Mouse (Mus musculus) activated CD4-positive, CD25-positive, alpha-beta regulatory T cell, adult 4 months (primary cell): Measurements from ENCODE around the gene Rhbdl2. TPM values are rescaled to one million over a fixed set of nuclear protein-coding genes. Genes with fewer than 3 reads are reported as not detected.

Experiments
- ATAC-seq: one replicate; pipeline ENCODE4 v1.8.0; 2017
- polyA plus RNA-seq, 2 experiments: library from polyadenylated mRNA; unstranded; fragments of 100-300 nt; shearing (Covaris generic); gene quantifications; one replicate each; pipeline ENCODE4 v1.2.1; 2017

The Rhbdl2 gene
- under 1 TPM in 1 of 2 experiments, not detected in 1; 0.83 TPM for polyA plus RNA-seq

DNA sequence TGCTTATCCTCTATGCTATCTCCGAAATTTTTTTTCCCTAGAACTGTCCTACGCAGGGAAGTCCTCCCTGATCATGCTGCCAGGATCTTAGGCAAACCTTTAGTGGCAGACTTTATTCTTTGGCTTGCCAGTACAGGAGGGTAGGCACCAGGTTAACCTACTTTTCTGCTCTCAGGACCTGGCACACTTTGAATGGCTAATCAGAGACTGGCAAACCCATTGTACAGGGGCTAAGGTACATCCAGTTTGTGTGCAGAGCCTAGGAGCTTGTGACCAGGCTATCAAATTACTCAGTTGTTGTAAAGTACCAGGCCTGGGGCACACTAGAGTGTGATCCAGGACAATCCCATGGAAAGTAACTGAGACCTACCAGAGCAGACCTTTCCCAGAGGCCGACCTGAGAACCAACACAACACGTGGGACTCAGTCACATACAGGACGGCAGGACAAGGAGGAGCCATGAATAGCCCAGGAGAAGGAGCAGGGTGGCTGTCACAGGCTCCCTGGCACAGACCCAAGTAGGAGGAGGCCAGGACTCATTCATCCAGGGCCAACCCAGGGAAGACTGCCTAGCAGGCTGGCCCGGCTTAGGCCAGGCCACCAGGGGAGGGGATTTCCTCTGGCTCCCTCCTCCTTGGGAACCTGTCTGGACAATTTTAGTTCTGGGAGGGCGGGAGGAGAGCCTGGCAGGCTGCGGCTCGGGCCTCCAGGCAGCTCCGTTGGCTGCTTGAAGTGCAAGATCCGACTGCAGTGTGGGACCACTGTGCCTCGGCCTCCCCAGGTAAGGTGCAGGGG, at the start of gene Rhbdl2:
Rhbdl2 (plus strand) TSS at position 684 of the 795 bp plus-strand sequence.
- ATAC-seq: no peak

DNA sequence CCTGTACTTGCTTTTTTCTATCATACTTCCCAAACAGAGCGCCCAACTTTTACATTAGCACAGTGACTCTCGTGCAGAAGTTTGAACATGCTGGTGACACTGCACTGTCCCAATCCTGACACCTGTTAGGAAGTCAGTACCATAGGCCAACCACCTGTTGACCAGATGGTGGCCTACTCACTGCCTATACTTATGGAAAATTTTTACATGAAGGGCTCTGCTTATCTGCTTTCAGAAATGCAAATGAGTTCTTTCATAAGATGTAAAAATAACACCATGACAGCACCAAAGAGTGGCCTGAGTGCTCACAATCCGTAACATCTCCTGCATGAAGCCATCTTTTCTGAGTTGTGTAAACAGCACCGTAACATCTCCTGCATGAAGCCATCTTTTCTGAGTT, 49.0 kb upstream of the Rhbdl2 start:
- ATAC-seq: no peak

DNA sequence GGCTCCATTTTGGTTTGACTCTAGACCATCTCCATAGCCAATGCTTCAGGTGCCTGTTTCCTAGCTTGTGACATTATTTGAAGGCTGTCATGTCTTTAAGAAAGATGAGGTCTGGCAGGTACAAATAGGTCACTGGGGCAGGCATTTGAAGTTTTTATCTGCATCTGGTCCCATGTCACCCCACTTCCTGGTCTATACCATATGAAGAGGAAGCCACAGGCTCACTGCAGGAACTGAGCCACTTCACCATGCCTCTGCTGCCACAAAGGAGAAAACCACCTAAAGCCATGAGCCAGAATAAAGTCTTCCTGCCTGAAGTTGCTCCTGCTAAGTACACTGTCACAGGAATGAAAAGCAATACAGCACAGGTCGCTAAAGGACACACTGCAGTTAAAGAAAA, 44.8 kb upstream of the Rhbdl2 start:
- no peak for ATAC-seq

DNA sequence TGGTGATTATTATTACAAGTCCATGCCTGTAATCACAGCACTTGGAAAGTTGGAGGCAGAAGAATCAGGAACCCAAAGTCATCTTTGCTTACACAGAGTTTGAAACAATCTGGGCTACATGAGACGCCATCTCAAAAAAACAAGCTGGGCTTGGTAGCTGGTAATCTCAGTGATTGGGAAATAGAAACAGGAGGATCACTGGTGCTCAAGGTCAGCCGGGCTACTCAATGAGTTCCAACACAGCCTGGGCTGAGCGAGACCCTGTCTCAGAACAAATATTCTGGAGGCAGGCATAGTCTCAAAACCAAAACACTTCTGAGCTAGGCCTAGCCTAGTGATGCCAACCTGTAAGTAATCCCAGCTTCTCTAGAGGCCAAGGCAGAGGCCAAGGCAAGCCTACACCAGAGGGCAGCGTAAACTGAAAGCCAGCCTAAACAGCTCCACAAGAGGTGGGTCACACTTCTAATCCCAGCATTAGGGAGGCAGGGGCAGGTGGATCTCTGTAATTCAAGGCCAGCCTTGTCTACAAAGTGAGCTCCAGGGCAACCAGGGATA, 42.4 kb upstream of the Rhbdl2 start:
- no peak for ATAC-seq

DNA sequence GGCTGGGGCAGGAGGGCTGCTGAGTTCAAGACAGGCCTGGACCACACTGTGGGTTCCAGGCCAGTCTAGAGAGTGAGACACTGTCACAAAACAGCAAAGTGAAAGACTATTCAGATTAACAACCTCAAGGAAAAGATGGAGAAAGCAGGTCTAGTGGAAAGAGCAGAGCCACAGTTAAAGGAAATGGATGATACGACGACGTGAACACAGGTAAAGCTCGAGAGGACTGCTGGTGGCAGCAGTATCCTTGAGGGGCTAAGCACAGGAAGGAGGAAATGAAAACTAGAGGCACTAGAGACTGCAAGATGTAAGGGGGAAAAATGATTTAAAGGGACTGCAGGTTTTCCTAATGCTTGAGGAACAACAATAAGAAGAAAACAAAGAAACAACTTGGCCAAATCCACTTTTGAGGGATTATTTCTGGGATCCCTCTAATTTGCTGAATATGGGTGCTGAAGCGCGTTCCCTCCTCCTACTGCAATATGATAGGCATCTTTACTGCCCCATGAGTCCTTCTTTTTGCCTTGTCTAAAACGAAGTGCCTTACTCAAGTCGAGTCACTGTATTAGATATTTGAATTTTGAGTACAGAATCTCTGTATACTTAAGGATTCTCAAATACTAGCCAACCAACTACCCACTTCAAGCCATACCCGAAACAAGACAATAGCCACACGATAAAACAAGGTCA, 38.8 kb upstream of the Rhbdl2 start:
- no peak for ATAC-seq

DNA sequence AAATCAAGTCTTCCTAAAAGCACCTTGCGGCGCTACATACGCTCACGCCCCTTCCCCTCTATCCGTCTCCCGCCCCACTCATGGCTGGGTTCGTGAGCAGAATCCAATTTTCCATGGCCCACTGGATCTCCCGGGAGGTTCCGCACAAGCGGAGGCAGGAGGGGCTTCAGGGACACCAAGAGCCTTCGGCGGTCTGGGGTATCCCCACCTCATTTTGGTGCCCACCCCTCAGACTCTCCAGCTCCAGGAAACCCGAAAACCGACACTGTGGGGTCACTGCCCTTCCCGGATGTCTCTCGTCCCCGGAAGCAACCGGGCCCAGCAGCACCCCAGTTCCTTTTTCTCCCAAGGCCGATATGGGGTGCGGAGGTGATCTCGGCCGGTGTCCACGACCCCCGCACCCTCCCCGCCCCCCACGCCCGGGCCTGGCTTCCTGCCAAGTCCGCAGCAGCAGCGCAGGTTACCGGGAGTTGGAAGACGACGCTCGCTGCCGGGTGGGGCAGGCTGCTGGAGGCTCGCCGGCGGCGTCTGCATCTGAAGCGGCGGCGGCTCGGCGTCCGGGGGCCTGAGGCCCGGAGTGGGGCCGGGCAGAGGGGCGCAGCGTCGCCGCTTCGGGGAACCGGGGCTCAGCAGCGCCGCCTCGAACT, 38.1 kb upstream of the Rhbdl2 start:
- ATAC-seq: peak; percentile 37

DNA sequence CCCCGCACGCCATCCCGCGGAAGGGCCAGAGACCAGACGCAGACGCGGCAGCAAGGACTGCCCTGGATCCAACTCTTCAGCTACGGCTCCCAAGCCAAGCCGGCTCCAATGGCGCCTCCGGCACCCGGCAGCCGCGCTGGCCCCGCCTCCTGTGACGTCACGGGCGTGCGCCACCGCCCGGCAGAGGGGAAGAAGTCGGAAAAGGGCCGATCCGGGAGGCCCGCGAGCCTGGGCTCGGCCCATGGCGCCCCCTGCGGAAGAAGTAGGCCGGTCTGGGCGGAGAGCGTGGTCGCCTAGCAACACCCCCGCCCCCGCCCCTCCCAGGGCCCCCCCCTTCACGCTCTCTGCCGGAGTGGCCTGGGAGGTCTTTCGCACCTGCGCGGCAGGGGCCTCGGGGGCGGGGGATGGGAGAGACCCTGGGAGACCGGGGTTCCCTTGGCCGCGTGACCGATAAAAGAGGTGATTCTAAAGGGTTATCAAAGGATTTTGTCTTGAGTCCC, 37.5 kb upstream of the Rhbdl2 start, which contains the start of gene Akirin1:
Akirin1 (minus strand) TSS at position 194 of the 500 bp plus-strand sequence.
- ATAC-seq: peak; percentile 93

DNA sequence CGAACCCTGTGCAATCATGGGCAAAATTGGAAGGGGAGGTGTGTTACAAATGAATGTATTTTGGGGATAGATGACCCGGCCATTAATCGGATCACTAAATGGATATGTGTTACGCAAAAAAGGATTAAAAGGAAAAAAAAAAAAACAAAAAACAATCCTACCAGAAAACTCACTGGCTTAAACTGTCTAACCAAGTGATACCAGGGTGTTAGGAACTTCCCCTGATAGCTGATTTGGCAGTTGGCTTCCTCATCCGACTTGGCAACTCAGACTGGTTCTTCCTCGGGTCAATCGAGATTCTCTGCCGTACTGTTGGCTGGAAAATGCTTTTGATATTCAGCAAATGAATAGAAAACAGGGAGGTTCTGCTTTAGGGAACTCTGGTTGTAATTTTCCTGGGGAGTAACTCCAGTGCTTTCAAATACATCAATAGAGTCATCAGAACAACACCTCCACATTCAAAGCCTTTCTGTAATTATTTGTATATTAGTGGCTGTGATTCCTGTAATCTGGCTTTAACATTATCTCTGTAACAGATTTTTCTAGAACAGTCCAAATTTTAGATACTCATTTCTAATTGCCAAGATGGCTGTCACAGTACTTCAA, 36.9 kb upstream of the Rhbdl2 start:
- ATAC-seq: no peak

DNA sequence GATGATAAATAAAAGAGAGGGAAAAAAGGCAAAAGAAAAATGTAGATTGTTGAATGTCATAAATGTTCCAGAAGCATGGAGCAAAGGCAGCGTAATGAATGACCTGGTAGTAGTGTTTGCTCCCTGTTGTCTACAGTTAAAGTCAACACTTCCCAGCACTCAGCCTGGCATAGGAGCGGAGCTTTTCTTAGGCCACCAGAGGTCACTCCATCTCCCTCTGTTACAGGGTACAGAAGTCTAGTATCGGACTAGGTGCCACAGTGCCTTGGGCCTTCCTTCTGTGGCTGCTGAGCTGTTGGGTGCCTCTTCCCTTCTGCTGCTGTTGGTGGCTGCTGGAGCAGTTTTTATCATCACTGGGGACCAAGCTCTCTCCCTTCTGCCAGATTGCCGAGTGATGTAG, 29.4 kb upstream of the Rhbdl2 start:
- ATAC-seq: no peak

DNA sequence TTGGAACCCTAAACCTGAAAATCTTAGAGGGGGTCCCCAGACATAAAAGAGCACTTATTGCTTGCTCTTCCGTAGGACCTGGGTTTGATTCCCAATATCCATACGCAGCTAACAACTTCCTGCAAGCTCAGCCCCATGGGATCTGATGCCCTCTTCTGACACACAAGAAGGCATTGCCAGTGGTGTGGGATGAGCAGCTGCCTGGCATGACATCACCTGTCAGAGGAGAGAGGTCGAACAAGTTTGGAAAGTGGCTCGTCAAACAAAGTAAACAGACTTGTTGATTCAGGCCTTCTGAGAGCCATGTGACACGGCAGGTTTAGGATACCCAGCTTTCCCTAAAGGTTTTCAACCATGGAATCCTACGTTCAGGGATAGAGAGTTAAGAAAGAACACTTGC, 22.6 kb upstream of the Rhbdl2 start:
- ATAC-seq: no peak

DNA sequence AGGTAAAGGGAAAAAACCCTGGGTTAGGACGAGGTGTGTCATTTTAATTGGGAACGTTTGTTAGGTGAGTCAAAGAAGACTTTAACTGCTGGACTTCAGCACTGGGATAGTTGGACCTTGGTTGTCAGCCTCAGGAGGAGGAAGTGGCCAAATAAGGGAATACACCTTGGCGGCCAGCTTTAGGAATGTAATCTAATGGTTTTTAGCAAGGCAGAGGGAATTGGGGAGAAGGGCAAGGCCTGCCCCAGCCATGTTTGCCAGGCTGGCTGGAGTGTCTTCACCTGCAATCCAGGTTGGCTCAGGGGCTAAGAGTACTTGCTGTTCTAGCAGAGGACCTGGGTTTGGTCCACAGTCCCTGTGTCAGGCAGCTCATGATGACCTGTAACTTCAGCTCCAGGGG, 19.9 kb upstream of the Rhbdl2 start:
- no peak for ATAC-seq

DNA sequence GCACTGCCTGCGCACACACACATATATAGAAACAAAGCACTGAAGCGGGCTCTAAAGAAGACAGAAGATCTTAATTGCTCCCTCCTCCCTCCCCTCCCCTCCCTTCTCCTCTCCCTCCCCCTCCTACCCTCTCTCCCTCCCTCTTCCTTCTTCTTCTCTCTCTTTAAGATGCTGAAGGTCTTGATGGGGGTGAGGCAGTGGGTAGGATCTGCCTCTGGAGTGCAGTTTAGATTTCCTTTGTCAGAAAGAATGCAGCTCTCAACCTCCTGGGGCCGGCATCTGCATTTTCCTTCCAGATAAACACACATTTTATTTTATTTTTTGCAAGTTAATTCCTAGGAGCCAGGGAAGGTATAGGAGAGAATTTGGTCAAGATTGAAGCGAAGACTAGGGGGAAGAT, 19.4 kb upstream of the Rhbdl2 start:
- ATAC-seq: no peak

DNA sequence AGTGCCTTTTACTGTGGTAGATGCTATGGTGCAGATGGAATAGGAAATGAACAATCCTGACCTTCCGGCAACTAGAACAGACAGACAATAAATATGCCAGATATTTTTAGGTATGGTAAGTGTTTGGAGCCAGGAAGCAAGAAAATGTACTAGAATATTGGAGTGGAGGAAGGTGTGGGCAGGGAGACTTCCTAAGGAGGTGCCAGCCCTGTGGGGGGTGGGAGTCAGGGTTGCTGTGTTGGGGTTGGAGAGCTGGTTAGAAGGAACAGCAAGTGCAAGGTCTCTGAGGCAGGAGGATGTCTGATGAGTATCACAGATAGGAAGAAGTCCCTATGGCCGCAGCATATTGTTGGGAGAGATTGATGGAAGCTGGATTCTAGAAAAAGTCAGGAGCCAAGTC, 5.0 kb downstream of the Rhbdl2 start:
- no peak for ATAC-seq

DNA sequence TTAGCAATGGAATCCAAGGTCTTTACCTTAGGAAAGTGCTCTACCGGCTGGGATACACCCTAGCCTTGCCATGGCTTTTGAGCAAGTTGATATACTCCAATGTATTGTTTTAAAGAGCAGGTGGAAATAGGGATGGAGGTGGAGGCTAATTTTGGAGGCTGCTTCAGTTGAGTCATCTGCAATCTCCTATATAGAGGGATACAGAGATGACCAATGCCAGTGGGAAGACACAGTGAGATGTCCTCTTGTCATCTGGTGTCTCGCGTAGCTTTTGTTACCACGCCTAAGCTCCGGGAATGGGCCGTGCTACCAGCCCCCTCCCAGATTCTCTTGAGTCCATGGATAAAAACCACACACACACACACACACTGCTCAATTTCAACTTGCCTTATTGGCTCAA, 5.5 kb downstream of the Rhbdl2 start:
- ATAC-seq: no peak

DNA sequence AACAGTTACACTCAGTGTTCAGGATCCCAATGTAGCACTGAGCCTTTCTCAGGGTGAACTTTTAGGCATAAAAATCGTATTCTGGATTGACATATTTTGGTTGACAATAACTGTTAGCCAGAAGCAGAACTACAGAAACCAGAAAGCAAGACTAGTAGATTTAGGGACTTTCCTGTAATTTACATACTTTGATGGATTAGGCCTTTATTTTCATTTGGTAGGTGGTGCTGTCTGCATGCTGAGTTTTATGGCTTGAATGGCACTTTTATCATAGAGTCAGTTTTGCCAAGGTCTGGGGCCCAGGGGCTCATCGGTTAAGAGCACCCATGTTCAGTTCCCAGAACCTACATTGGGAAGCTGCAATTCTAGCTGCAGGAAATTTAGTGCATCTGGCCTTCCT, 7.4 kb downstream of the Rhbdl2 start:
- no peak for ATAC-seq

DNA sequence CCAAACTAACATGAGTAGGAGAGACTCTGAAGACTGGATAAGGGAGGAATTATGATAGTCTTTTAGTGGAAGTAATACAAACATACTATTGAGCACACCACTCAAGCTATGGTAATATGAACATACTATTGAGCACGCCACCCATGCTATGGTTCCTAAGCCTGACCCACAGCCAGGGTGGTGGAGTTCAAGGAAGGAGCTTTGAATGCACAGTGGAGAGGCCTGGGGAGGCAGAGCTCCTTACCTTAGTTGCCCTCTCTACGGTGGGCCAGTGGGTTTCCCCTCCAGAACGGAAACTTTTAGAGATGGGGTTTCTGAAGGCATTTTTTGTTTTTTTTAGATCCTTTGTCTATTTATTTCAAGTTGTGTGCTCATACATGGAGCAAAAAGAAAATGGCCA, 9.7 kb downstream of the Rhbdl2 start:
- ATAC-seq: no peak

DNA sequence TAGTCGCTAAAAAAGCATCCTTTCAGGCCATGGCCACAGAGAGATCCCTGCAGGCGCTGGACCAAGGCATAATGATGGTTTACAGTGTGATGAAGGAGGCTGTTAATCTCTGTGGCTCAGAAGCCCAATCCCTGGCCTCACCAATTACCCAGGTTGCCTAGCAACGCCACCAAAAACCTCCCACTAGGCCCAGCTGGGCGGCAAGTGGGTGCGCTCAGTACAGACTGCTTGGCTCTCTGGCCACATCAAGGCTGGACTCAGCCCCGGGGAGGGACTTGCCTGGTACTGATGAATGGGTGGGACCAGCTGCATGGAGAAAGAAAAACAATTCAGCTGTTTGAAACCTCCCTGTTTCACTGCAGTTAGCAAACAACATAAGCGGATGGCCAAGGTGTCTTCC, 10.2 kb downstream of the Rhbdl2 start:
- no peak for ATAC-seq

DNA sequence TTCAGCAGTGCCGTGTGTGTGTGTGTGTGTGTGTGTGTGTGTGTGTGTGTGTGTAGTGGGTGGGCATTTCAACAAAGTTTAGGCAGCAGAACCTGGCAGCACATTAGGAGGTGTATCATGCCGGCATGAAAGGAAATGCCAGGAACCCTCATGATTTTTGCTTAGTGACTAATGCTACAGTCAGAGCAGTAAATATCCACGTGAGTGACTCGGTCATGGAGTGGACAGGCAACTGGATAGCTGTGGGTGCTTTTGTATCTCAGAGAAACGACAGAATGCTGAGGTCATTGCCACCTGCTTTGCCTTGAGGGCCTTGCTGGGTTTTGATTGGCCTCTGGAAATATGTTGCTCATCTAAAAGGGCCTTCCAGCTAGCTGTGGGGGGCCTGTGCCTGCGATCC, 16.0 kb downstream of the Rhbdl2 start:
- no peak for ATAC-seq

DNA sequence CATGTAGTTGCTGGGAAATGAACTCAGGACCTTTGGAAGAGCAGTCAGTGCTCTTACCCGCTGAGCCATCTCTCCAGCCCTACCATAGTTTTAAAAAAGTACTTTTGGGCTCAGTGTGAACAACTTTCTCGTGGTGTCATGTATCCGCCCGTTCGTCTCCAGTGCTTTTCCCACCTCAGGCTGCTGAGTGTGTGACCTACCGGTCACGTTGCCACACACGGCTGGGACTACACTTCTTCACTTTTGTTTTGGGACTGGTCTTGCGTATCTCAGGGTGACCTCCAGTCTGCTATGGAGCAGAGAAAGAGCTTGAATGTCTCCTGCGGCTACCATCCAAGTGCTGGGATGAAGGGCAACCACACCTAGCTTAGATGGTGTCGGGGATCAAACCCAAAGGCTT, 20.6 kb downstream of the Rhbdl2 start:
- ATAC-seq: no peak

DNA sequence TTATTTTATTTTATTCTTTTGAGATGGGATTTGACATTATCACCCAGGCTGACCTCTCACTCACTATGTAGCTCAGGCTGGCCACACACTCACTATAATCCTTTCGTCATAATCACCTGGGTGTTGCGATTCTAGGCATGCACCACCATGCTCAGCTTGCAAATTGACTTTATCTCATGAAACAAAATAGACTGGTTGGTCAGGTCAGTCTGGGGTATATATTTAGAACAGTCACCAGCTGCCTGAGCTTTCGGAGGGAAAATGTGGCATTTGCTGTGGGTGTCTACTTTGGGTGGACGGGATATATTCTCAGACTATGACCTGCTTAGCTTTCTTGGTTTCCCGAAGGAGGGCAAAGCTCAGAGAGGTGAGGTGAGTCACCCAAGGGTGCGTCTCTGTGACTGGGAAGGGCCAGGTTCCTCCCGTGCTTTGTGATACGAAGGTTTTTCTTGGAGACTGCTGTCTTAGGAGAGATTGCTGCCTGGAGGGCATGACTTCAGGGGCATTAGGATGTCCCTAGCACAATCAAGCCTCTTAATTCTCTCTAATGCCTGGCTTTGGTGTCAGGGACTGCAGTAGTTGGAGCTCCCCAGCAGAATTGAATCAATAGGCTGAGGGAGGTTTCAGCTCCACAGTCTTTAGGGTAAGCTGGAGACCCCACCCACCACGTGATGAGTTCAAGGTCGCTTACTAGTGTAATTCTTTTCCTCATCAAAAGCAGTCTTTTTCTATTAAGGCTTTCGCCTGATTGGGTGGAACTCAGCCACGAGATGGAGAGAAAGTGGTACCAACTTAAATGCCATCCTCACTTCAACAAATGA, 23.0 kb downstream of the Rhbdl2 start:
- ATAC-seq: no peak

DNA sequence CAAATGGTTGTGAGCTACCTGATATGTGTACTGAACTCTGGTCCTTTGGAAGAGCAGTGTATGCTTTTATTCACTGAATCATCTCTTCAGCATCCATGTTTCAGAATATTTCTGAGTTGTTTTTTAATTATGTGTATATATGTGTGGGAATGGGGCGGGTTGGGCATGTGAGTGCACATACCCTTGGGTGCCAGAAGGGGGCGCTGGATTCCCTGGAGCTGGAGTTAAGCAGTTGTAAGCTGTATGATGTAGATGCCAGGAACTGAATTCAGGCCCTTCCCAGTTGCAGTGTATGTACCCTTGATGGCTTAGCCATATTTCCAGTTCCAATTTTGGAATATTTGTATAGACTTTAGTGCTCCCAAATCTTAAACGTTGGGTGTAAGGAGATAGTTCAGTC, 24.9 kb downstream of the Rhbdl2 start:
- no peak for ATAC-seq

DNA sequence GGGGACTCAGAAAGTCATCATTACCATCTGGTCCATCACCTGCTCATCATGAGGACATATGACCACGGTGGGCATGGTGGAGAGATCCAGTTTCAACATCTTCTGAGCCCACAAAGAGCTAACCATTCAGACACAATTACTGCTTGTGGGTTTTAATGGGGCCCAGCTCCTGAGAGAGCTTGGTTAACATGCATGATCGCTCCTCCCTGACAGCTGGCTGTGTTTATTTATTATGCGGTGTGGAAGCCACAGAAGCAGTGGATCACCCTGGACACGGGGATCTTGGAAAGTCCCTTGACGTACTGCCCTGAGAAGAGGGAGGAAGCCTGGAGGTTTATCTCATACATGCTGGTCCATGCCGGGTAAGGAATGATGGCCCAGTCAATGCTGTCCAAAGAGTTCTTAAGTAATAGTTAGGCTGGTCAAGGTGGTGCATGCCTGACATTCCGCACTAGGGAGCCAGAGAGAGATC, 26.4 kb downstream of the Rhbdl2 start:
- ATAC-seq: no peak
